Mouse (Mus musculus): ENCODE results near the gene Phf6.
"Not testable (repeated sequence)": the region's sequence is repeated elsewhere in the genome, so short reads cannot be mapped to it uniquely, and the experiment has no call there.

The Phf6 gene

DNA sequence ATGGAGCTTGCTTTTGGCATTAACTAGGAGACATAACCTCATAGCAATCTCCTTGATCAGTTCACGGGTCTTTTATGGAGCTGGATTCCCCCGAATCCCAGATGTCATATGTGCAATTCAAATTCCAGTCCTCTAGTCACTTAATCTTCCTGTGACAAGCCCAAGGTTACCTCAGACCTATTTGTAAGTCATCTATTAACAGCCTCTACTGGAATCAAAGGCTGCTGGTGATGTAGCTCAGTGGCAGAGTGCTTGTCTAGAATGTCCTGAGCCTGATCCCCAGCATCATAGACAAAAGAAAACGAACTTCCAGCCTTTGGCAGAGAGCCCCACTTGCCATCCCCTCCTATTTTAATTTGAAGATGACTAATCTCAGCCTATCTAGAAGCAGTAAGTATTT, 69.3 kb downstream of the Phf6 start:
- no peak for DNase-seq

- peak; percentile 93 for DNase-seq
These were observed 76.1 kb downstream of the Phf6 start, which contains the start of gene Hprt for GRCm38 (mm10) chrX:52987905-52988783. Gene Hprt (plus strand): TSS chrX:52988137.

DNA sequence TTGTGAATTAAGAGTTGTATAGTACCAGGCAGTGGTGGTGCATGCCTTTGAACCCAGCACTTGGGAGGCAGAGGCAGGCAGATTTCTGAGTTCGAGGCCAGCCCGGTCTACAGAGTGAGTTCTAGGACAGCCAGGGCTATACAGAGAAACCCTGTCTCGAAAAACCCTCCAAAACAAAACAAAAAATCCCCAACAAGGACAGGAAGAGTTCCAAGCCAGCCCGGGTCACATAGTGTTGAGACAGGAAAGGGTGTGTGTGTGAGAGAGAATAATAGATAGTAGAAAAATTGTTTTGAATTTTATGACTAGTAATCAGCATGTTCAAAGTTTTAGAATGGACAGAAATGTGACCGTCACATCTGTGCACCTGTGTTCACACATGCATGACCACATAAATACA, 82.7 kb downstream of the Phf6 start:
- DNase-seq = not testable (repeated sequence)

GRCm38 (mm10) chrX:53004887-53005286, 92.8 kb downstream of the Phf6 start:
- DNase-seq = not testable (repeated sequence)

DNA sequence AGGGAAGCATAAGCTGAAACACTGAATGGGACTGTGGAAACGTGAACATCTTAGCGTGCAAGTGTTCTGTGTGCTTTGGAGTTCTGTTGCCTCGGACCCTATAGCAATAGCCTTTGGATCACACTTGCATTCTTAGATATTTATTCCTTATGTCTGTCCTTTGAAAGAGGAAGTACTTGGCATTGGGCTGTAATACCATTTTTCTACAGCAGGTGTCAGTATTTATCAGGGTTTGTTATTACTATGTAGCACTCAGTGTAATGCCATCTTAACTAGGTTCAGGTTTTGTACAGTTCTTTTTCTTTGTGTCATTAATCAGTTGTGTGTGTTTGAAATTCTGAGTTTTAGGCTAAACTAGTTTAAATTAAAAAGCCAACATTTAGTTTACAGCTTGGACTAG, 94.0 kb downstream of the Phf6 start:
- DNase-seq = no peak

Data from kidney, postnatal 10 days (tissue).